Mouse (Mus musculus): ENCODE results near the gene Znrf4.

Gene Znrf4

DNA sequence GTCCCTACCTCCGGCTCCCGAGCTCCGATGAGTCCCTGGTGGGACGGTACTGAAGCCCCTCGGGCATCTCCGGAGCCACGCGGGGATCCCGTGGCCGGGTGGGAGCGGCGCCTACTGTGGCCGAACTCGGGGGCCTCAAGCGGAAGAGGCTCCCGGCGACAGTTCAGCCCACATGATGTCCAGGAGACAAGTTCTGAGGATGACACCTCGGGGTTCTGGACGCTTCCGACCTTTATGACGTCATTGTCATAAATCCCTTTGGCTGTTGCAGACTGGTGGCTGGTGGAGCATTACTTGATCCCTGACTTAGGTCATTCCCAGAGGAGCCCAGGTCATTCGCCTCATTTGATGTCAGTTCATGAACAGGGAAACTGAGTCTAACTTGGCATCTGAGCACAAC, at the start of gene Znrf4:
TSS of gene Znrf4 (minus strand) at position 122 of the 400 bp plus-strand sequence.
- no peak for DNase-seq (ENCODE audit: low spot score in 2 of 2)

DNA sequence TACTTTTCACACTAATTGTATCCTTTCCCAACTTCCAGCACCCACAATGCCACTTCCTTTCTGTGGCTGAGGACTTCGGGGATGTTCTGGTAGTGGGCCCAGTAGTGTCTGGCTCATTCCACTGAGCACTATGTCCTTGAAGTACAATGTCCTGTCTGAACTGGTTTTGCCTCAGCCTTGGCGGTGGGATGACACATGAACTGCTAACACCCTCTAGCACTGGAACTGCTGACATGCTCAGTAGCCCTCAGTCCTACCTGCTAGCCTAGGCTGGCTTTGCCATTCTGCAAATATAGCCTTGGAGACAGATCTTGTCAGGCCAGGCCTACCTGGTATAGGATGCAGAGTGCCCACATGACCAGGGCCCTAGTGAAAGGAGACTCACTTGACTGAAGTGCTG, 49.6 kb upstream of the Znrf4 start:
- no peak for DNase-seq (ENCODE audit: low spot score in 2 of 2)

DNA sequence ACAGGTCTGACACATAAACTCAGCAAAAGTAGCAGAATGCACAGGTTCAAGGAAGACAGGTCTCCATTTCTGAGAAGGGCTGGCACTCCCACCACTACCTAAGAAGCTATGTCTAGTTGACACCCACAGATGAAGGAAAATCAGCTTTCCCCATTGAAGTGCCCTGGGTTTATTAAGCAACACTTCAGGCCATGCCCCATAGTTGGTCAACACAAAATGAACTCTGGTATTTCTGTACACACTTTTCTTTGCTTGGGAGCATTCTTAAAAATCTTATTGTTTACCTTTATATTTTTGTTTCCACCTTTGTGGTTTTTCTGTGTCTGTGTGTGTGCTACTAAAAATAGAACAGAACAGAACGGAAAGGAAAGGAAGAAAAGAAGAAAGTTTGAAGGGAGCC, 47.9 kb upstream of the Znrf4 start:
- no peak for DNase-seq (ENCODE audit: low spot score in 2 of 2)

DNA sequence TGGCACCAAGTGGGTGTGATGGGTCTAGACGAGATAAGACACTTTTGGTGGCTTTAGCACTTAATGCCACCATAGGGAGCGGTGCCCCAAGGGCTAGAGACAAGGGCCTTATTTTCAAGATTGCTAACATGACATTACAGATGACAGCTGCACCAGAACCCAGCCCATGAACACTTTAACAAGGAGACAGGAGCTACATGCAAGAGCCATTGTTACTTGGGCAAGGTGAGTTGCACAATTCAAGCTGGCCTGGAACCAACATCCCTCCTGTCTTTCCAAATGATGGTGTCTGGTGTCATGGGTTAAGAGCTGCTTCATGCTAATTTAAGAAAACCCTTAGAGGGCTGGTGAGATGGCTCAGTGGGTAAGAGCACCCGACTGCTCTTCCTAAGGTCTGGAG, 47.2 kb upstream of the Znrf4 start:
- DNase-seq (ENCODE audit: low spot score in 2 of 2), result no peak

DNA sequence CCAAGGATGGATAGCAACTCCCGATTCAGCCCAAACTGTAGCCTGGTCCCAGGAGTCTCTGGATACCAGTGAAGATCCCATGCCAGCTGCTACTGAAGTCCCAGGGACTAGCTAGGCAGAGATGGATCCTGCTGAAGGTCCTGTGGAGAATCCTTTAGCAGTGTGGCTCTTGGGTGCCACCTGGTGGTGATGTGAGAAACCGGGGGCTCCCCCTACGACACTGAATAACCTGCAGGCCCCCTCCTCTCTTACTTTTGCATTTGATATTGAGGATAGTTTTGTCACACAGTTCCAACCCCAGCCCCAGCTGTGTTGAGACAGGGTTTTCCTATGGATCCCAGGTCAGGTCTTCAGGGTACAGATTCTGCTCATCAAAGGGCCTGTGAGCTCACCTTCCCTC, 46.2 kb upstream of the Znrf4 start:
- peak in 1 of 2 experiments; percentile 68 for DNase-seq (ENCODE audit: low spot score in 2 of 2)

DNA sequence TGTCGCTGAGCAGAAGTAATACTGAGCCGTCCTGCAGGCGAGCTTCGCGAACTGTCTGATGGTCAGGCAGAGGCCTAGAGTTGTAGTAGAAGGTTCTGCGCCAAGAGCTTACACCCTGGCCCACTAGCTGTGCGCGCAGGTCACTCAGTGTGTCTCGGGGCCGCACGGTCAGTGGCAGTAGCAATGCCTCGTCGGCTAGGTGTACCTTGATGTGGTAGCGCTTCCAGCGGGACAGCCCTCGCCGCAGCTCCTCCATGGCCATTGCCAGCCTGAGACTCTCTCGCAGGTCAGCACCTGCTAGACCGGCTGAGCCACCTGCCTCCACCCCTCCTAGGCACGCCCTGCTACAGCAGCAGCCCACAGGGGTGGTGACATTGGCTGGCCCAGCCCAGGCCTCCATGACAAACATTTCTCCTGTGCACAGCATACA, 41.9 kb upstream of the Znrf4 start, which contains the start of gene Gm20219:
TSS of gene Gm20219 (minus strand) at position 266 of the 430 bp plus-strand sequence.
- DNase-seq (ENCODE audit: low spot score in 2 of 2), result no peak

DNA sequence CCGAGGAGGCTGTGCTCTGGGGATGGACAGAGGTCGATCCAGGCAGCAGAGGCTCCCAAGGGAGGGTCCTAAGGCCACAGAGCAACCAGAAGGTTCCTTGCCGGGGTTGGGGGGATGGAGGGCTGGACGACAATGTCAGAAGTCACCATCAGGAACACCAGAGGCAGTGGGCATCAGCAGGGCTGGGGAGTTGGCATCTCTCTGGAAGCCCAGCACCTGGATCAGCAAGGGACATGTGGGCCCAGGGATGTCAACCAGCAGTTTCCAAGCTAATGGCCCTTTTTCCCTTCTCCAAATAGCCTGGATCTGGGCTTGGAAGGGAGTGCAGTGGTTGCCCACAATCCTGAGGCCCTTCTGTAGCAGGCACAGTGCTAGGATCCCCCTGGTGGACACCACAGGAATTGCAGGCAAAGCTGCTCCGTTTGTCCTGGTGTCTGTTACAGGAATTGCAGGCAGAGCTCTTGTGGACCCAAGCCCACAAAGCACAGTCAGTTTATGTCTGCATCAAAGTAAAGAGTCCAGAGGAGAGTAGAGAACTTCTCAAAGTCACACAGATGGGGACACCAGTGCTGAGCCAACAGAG, 40.6 kb upstream of the Znrf4 start:
- DNase-seq (ENCODE audit: low spot score in 2 of 2), result peak in 1 of 2 experiments; percentile 83

DNA sequence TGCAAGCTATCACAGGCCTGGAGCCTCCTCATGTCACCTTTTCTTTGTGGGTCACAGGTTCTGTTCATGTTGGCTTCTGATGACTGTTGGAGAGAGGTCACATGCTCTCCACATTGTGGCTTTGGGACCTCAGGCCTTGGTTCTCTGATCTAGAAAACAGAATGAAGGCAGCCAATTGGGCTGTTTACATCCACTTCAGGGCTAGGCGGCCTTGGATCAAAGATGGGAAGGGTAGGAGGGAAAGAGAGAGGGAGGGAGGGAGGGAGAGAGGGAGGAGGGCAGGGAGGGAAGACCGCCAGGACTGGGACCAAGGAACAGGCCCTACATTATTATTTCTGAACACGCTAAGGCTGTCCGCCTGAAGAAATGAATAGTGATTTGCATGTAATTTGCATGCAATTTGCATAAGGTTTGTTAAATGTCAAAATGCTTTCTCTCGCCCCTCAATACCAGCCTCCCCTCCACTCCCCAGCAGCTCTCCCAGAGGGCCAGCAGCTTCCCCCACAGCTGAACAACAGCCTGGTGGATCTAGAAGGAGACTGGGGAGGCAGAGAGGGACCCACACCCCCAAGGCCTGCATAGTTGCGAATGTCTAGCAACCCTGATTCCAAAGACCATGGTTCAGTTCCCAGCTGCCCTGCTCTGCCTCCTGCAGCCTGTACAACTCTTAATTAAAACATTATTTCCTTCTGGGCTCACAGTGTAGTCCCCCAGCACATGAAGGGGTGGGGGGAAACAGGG, 39.8 kb upstream of the Znrf4 start:
- no peak for DNase-seq (ENCODE audit: low spot score in 2 of 2)

DNA sequence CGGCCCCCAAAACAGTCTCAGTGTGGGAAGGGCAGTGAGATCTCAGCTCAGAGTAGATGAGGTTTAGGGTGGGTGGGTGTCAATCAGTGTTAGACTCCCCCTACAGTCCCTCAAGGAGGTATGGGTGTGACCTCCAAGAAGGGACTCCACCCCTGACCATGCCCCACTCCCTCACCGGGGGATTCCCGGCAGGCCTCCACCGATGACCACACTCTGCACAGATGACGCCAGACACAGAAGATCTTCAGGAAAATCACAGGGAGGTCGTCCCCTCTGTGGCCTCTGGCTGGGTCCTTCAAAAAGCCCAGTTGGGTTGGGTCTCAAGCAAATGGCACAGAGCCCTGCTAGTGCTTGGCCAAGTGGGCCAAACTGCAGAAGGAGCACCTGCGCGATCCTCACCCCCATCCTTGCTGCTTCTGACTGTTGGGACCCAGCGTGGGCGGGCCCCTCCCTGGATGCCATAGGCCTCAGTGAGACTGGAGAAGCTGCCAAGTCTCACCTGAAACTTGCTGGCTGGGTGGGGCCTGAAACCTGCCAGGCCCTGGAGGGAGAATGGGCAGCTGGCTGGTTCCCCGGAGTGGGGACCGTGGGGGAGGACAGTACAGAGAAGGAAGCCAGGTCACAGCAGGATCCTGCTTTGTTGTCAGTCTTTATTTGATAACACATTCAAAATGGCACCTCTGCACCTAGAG, 38.7 kb upstream of the Znrf4 start:
- no peak for DNase-seq (ENCODE audit: low spot score in 2 of 2)

DNA sequence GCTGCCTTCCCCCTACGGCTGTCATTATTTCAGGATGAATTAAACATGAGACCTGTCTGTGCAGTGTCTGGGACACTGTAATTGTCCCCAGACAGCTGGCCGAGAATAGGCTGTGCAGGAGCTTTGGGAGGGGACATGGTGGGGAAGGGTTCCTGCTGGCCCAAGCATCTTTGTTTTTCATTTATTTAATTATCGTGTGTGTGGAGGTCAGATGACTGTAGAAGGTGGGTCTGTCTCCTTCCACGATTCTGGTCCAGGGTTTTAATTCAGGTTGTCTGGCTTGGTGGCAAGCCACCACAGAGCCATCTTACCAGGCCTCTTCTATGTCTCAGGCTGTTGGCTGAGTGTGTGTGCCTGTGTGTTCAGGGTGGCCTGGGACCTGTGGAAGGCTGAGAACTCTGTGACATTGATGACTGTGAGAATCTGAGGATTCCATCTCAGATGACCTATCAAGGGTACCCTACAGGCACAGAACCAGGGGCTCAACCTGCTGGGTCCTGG, 36.4 kb upstream of the Znrf4 start:
- DNase-seq (ENCODE audit: low spot score in 2 of 2), result no peak

DNA sequence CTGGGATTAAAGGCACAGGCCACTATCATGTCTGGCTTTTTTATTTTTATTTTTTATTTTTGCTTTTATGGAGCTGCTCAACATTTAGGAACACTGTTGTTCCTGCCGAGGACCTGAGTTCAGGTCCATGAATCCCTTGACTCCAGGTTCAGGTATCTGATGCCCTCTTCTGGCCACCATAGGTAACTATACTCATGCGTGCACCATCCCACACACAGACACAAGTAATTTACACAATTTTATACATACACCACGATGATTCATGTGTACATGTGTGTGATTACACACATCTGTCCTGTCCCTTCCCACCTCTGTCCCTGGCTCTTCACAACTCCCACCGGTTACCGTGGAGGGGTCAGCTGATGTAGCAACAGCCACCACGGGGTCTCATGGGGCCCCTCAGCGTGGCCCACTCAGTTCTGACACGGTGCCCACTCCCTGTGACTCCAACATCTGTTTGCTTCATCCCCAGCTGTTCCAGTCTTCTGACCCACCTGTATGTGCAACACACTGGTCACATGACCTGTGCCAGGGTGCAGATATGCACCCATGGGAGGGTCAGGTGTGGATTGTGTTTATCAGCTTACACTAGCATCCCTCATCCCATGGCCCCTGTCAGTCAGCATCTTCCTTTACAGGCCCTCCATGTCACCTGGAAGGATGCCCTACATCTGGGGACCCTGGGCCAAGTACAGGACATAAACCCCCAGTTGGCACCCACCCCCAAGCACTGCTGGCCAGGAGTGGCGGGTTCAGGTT, 35.8 kb upstream of the Znrf4 start:
- DNase-seq (ENCODE audit: low spot score in 2 of 2), result no peak

DNA sequence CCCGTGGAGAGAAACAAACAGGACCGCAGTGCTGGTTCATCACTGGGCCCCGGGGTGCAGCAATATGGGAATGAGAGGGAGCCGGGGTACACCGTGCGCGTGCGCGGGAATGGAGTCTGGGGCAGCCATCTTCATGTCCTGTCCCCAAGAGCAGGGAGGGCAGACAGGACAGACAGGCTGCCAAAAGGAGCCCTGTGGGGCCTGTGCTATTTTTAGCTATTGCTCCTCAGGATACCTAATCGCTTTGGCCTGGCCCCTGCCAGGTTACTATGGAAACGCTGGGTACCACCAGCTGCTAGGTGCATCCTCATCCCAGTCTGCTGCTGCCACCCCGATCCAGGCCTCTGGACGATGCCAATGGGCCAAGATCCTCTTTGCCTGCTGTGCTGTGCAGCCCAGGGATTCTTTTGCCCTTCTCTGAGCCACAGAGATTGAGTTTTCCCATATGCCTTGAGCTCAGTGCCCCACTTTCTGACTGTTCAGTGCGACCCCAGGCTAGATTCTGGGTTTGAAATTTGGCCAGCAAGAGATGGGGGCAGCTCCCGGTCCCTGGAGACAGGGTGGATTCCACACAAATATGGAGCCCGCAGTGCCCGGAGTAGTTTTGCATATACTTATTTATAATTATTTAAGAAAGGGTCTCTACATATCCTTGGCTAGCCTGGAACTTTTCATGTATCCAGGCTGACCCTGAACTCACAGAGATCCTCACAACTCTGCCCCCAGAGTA, 35.0 kb upstream of the Znrf4 start:
- DNase-seq (ENCODE audit: low spot score in 2 of 2), result no peak

DNA sequence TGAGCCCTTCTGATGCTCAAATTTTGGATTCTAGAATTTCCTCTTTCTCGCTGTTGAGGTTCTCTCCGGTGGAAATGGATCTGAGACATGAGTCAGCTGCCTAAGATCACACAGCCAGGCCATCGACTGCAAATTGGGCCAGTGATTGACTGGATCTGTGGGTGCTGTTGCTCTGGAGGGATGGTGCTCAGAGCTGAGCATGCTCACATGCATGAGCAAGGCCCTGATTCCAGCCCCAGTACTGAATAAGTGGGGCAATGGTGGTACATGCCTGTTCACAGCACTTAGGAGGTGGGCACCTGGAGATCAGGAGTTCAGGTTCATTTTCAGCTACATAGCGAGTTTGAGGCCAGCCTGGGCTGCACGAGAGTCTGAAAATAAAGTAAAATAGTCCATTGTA, 34.3 kb upstream of the Znrf4 start:
- no peak for DNase-seq (ENCODE audit: low spot score in 2 of 2)

DNA sequence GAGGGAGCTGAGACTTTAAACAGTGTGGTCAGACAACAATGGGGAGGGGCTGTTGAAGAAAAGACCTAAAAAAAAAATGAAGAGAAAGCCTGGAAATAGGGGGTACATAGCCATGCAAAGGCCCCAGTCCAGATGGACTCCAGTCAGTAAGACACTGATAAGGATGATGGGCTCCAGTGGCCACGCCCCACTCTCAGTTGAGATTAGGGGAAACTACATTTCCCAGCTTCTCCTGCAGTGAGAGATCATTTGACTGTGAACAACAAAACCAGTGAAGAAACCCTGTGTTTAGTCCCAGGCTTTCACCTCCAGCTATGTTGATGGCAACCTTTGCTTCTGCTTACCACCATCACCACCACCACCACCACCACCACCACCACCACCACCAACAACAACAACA, 33.7 kb upstream of the Znrf4 start:
- DNase-seq (ENCODE audit: low spot score in 2 of 2), result no peak

DNA sequence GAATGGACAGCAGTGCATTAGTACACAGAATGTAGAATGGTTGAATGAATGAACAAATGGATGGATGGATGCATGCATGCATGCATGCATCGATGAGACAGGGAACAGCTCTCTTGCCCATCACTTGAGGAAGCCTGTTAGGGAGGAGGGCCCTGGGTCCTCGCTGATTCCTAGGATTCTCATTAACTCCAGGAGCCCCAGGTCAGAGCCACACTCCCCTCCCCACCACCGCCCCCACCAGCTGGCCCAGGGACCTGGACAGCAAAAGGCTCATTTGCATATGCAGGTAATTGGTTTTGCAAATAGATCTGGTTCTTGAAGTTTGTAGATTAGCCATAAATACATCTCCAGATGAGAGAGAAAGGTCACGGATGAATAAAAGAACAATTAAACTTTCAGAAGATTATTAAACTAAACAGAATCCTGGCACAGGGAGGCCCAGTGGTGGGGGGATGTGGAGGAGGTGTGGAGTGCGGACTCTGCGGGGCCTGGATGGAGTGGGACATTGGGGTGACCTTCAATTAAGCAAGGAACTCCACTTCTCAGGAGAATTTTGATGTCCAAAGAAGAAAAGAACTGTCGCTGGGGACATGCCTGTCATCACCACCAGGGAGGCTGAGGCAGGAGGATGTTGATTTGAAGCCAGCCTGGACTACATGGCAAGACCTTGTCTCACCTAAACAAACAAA, 32.6 kb upstream of the Znrf4 start:
- no peak for DNase-seq (ENCODE audit: low spot score in 2 of 2)

DNA sequence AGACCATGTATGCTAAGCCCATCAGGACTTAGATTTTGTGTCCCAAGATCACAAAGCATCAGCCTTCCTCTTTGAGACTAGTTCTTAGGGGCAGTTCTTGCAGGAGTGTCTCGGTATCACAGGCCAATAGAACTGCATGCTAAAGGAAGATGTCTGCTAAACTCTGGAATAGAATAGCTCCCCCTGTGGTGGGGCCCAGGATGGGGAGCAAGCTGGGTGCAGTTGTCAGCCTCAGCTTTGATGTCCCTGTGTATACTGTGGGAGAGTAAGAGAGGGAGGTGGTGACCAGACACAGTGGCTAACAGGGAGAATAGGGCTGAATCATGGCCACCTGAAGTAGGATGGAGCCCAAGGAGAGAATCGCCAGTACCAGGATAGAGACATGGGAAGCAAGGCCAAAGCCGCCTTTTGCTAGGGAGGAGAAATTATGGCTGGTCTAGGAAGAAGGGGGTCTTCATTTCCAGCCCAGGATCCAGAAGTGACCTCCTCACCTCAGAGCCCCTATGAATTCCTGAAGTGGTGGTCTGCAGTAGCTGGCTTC, 31.5 kb upstream of the Znrf4 start:
- no peak for DNase-seq (ENCODE audit: low spot score in 2 of 2)

DNA sequence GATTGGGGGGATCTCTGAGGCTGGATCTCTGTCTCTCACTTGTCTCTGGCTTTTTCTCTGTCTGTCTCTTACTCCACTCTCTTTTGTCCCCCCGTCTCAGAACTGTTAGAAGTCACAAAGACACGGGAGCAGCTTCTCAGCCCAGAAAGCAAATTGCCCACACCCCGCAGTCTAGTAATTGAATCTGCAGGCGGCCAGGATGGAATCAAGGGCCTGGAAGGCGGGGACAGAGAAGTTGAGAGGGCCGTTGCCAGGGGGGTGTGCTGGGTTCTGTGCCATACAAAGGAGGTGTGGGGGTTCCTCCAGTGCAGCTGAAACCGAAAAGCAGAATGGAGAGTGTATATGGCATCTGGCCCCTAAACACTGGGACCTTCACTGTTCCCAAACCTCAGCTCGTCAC, 30.5 kb upstream of the Znrf4 start:
- DNase-seq (ENCODE audit: low spot score in 2 of 2), result no peak

DNA sequence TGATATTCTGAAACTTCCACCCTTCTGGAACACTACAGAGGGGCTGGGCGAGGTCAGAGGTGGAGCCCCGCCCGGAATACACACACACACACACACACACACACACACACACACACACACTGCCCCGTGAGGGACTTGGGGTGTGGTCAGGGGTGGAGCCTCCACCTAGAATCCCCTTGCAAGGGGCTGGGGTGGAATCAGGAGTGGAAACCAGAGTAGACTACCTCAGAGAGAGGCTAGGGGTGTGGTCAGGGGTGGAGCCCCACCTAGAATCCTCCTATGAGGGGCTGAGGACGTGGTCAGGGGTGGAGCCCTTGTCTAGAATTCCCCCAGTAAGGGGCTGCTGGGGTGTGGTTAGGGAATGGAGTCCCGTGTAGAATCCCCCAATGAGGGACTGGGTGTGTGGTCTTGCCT, 28.3 kb upstream of the Znrf4 start:
- no peak for DNase-seq (ENCODE audit: low spot score in 2 of 2)

DNA sequence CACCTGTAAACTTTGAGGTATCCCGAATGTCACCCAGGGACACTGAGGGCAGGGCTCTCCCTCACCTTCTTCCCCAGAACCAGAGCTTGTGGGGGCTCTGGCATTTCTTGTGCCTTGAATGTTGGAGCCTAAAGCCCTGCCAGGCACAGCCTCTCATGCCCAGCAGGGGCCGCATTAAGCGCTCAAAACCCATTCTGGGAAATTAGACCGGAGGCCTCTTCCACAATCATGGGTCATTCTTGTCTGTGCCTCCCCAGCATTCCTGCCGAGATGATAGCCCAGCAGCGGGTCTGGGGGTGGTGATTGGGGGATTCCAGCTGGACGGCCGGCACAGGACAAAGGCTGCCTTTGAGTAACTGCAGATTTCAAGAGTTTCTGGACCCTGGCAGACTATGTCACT, 25.7 kb upstream of the Znrf4 start:
- DNase-seq (ENCODE audit: low spot score in 2 of 2), result no peak

DNA sequence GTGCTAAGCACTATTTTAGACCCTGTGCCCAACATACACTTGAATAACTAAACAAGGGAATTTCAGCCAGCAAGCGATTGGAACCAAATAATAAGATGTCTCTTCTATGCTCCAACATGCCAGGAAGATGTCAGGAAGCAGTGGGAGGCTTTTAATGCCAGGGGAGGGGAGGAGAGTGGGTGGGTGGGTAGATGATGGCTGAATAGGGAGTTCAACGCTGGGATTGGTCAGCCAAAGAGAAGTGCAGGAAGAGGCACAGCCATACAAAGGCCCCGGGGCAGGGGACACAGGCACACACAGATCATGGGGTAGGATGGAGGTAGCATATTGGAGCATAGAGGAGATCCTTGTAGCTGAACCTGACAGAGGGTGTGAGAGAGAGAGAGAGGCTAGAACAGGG, 24.6 kb upstream of the Znrf4 start:
- no peak for DNase-seq (ENCODE audit: low spot score in 2 of 2)

DNA sequence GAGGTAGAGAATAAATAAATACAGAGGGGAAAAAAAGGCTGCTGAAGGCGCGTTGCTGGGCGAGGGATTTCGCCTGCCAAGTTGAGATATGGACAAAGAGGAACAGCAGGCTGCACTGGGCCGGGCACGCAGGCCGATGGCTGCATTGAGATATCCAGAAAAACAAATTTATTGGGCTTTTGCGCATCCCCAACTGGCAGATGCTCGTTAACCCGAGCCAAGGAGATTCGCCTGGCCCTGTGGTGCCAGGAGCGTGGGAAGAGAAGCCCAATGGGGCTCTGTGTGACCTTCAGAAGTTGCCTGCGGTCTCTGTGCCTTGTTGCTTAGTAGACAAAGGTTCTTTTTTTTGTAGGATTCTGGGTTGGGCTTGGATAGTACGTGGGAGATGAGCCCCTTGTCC, 24.0 kb upstream of the Znrf4 start:
- no peak for DNase-seq (ENCODE audit: low spot score in 2 of 2)
